Mouse (Mus musculus): ENCODE results near the gene Ppig.

- TF ChIP-seq CTCF (conservative IDR thresholded peaks at IDR 0.05; ENCODE audit: low read length) (no peak), POU5F1 (IDR thresholded peaks at IDR 0.05; ENCODE audit: borderline replicate concordance, low read length) (no peak), NANOG (IDR thresholded peaks at IDR 0.05; ENCODE audit: borderline replicate concordance, low read length) (no peak)
These were observed 41.0 kb downstream of the Ppig start for GRCm38 (mm10) chr2:69763340-69763739.

All from E14TG2a.4 (cell line).